Mouse (Mus musculus): ENCODE results near the gene Cfb. TPM values are rescaled to one million over a fixed set of nuclear protein-coding genes. Genes with fewer than 3 reads are reported as not detected.
A peak's percentile ranks its signal among the peaks of the same experiment; 100 is the strongest.

Gene Cfb
- polyA plus RNA-seq, 1 experiment from 2014 or later: 1.6 TPM

- H3K27ac ChIP-seq (ENCODE audit: low read depth, low read length): peak within 1 kb of the TSS; percentile 92
- no peaks in the 10 kb centered on the region for H3K9me3 ChIP-seq (ENCODE audit: control insufficient read depth, low read length)
- H3K9ac ChIP-seq (ENCODE audit: low read length): peak within 1 kb of the TSS; percentile 99
- peak; percentile 97 for DNase-seq (ENCODE audit: low spot score, missing footprints)
- peaks cover 16% of the 10 kb centered on the region for H3K36me3 ChIP-seq (ENCODE audit: control insufficient read depth, insufficient read depth, low read length)
- peak within 1 kb of the TSS; percentile 98 for H3K4me2 ChIP-seq
- no peaks in the 10 kb centered on the region for H3K27me3 ChIP-seq (ENCODE audit: control insufficient read depth, insufficient read depth, low read length)
- peak within 1 kb of the TSS; percentile 95 for H3K4me3 ChIP-seq (ENCODE audit: low read depth, low read length)
- WGBS: under 1% methylated on average over 30 of the region's 44 CpGs
- H3K4me1 ChIP-seq (ENCODE audit: control insufficient read depth, insufficient read depth, low read length): peaks cover 26% of the 10 kb centered on the region
- peak; percentile 28 for ATAC-seq (ENCODE audit: low FRiP score)
These were observed 35.9 kb upstream of the Cfb start, which contains the start of the genes C2 and Ehmt2 for GRCm38 (mm10) chr17:34898160-34898586. Gene C2, minus strand, starts transcription at chr17:34898265. Gene Ehmt2, plus strand, starts transcription at chr17:34898469.

- WGBS: 21% methylated on average over 10 of the region's 10 CpGs
These were observed 35.2 kb upstream of the Cfb start for GRCm38 (mm10) chr17:34897373-34898159.

DNA sequence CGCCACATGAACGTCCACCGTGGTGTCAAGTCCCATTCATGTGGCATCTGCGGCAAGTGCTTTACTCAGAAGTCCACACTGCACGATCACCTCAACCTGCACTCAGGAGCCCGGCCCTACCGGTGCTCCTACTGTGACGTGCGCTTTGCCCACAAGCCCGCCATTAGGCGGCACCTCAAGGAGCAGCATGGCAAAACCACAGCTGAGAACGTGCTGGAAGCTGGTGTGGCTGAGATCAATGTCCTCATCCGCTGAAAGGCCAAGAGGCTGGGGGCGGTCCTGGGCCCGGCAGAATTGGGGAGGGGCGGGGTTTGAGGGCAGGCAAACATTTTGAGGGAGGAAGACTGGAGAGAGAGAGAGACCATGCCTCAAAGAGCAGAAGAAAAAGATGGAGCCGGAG is 34.0 kb upstream of the Cfb start:
- H3K4me2 ChIP-seq: no peak overlapping the region

More at GRCm38 (mm10) chr17:34897373-34898159, 35.2 kb upstream of the Cfb start:
- Histone ChIP-seq H3K27ac (ENCODE audit: low read depth, low read length) (peak overlapping the region; percentile 92), H3K9ac (ENCODE audit: low read length) (peak overlapping the region; percentile 99), H3K4me3 (ENCODE audit: low read depth, low read length) (peak overlapping the region; percentile 95), H3K4me1 (ENCODE audit: control insufficient read depth, insufficient read depth, low read length) (peaks cover 26% of the 10 kb centered on the region), H3K36me3 (ENCODE audit: control insufficient read depth, insufficient read depth, low read length) (peaks cover 12% of the 10 kb centered on the region), H3K4me2 (peak overlapping the region; percentile 98), H3K27me3 (ENCODE audit: control insufficient read depth, insufficient read depth, low read length) (no peaks in the 10 kb centered on the region), H3K9me3 (ENCODE audit: control insufficient read depth, low read length) (no peaks in the 10 kb centered on the region)
- ATAC-seq (ENCODE audit: low FRiP score) (no peak), DNase-seq (ENCODE audit: low spot score, missing footprints) (peak; percentile 94)

GRCm38 (mm10) chr17:34895724-34896123 is 33.4 kb upstream of the Cfb start:
- peak overlapping the region; percentile 97 for H3K9ac ChIP-seq (ENCODE audit: low read length)
- DNase-seq (ENCODE audit: low spot score, missing footprints): peak; percentile 89

More for the DNA sequence above, 34.0 kb upstream of the Cfb start:
- H3K9me3 ChIP-seq (ENCODE audit: control insufficient read depth, low read length): no peaks in the 10 kb centered on the region
- H3K36me3 ChIP-seq (ENCODE audit: control insufficient read depth, insufficient read depth, low read length): peaks cover 9% of the 10 kb centered on the region
- peak overlapping the region; percentile 4; the same call in 1 of the 2 replicates for H3K4me3 ChIP-seq (ENCODE audit: low read depth, low read length)
- ATAC-seq (ENCODE audit: low FRiP score): no peak
- DNase-seq (ENCODE audit: low spot score, missing footprints): no peak
- H3K9ac ChIP-seq (ENCODE audit: low read length): no peak overlapping the region
- WGBS: 88% methylated on average over 17 of the region's 17 CpGs
- H3K4me1 ChIP-seq (ENCODE audit: control insufficient read depth, insufficient read depth, low read length): peaks cover 26% of the 10 kb centered on the region
- H3K27me3 ChIP-seq (ENCODE audit: control insufficient read depth, insufficient read depth, low read length): no peaks in the 10 kb centered on the region
- no peak overlapping the region for H3K27ac ChIP-seq (ENCODE audit: low read depth, low read length)

GRCm38 (mm10) chr17:34894801-34895530 is 32.6 kb upstream of the Cfb start:
- peak; percentile 38 for ATAC-seq (ENCODE audit: low FRiP score)
- Histone ChIP-seq H3K9ac (ENCODE audit: low read length) (peak overlapping the region; percentile 97), H3K4me2 (peak overlapping the region; percentile 66), H3K4me3 (ENCODE audit: low read depth, low read length) (peak overlapping the region; percentile 86), H3K27me3 (ENCODE audit: control insufficient read depth, insufficient read depth, low read length) (no peaks in the 10 kb centered on the region), H3K4me1 (ENCODE audit: control insufficient read depth, insufficient read depth, low read length) (peaks cover 24% of the 10 kb centered on the region), H3K36me3 (ENCODE audit: control insufficient read depth, insufficient read depth, low read length) (peaks cover 9% of the 10 kb centered on the region), H3K27ac (ENCODE audit: low read depth, low read length) (peak overlapping the region; percentile 83), H3K9me3 (ENCODE audit: control insufficient read depth, low read length) (no peaks in the 10 kb centered on the region)
- peak; percentile 96 for DNase-seq (ENCODE audit: low spot score, missing footprints)
- WGBS: 9% methylated on average over 47 of the region's 51 CpGs

More at GRCm38 (mm10) chr17:34895724-34896123, 33.4 kb upstream of the Cfb start:
- Histone ChIP-seq H3K27ac (ENCODE audit: low read depth, low read length) (no peak overlapping the region), H3K9me3 (ENCODE audit: control insufficient read depth, low read length) (no peaks in the 10 kb centered on the region), H3K4me3 (ENCODE audit: low read depth, low read length) (peak overlapping the region; percentile 86), H3K4me2 (peak overlapping the region; percentile 66), H3K27me3 (ENCODE audit: control insufficient read depth, insufficient read depth, low read length) (no peaks in the 10 kb centered on the region), H3K36me3 (ENCODE audit: control insufficient read depth, insufficient read depth, low read length) (peaks cover 9% of the 10 kb centered on the region), H3K4me1 (ENCODE audit: control insufficient read depth, insufficient read depth, low read length) (peaks cover 26% of the 10 kb centered on the region)
- WGBS: 93% methylated on average over 15 of the region's 15 CpGs
- ATAC-seq (ENCODE audit: low FRiP score): no peak

DNA sequence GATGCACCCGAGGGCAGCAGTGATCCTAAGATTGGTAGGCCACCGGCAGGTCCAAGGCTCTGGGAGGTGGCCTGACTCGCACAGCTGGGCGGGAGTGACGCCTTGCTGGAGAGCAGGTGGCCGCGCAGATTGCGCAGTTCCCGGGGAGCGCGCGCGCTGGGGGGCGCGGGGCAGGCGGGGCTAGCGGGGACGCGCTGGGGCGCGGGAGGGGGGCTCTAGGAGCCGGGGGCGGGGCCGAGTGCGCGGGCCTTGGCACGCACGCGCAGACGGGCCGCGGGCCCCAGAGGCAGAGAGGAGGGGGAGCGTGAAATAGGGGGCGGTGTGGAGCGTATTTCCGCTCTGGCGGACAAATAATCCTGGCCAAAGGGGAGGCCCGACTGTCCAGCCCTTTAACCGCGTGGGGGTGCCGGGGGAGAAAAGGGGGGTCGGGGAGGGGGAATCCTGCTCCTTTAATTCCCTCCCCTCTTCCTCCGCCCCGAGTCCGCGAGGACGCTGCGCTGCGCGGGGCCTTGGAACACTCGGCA is 31.8 kb upstream of the Cfb start:
- H3K9me3 ChIP-seq (ENCODE audit: control insufficient read depth, low read length): no peaks in the 10 kb centered on the region
- H3K36me3 ChIP-seq (ENCODE audit: control insufficient read depth, insufficient read depth, low read length): peaks cover 9% of the 10 kb centered on the region
- peak overlapping the region; percentile 83 for H3K27ac ChIP-seq (ENCODE audit: low read depth, low read length)
- peak overlapping the region; percentile 66 for H3K4me2 ChIP-seq
- ATAC-seq (ENCODE audit: low FRiP score) (peak; percentile 88), DNase-seq (ENCODE audit: low spot score, missing footprints) (peak; percentile 100)
- H3K27me3 ChIP-seq (ENCODE audit: control insufficient read depth, insufficient read depth, low read length): no peaks in the 10 kb centered on the region
- peak overlapping the region; percentile 97 for H3K9ac ChIP-seq (ENCODE audit: low read length)
- 0% methylated on average over 39 of the region's 51 CpGs for WGBS
- peaks cover 24% of the 10 kb centered on the region for H3K4me1 ChIP-seq (ENCODE audit: control insufficient read depth, insufficient read depth, low read length)
- H3K4me3 ChIP-seq (ENCODE audit: low read depth, low read length): peak overlapping the region; percentile 86

DNA sequence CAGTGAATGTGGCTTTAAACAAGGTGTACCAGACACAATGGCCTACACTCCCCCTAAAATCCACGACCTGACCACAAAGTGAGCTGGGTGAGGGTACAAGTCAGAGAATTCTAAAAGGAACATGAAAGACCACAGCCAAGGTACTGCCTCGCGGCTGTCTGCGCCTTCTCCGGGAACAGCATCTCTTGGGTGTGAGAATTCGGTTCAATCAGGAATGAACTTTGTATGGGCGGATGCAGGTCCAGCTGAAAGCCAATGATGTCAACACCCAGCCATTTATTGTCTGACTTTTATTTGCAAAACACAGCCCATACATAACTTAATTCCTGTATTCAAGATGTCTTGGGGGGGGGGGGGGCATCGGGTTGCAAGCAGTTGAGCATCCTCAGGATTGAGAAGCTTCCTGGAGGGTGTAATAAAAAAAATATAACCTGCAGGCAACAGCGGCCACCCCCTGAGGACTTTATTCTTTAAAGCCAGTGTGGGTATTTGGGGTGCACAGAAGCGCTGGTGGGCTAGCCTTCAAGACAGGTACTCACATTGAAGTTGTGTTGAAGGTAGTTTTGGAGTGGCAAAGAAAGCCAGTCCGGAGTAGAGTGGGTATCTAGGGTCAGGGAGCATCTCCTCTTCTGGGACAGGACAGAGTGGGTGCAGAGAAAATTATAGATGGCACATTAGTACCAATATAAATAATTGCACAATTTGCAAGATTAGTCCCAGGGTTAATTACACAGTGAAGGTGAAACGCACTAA is 30.9 kb upstream of the Cfb start:
- no peak for ATAC-seq (ENCODE audit: low FRiP score)
- peaks cover 9% of the 10 kb centered on the region for H3K36me3 ChIP-seq (ENCODE audit: control insufficient read depth, insufficient read depth, low read length)
- H3K4me2 ChIP-seq: peak overlapping the region; percentile 66; the same call in 1 of the 2 replicates
- no peaks in the 10 kb centered on the region for H3K27me3 ChIP-seq (ENCODE audit: control insufficient read depth, insufficient read depth, low read length)
- no peak for DNase-seq (ENCODE audit: low spot score, missing footprints)
- peaks cover 24% of the 10 kb centered on the region for H3K4me1 ChIP-seq (ENCODE audit: control insufficient read depth, insufficient read depth, low read length)
- no peaks in the 10 kb centered on the region for H3K9me3 ChIP-seq (ENCODE audit: control insufficient read depth, low read length)
- peak overlapping the region; percentile 76 for H3K27ac ChIP-seq (ENCODE audit: low read depth, low read length)
- WGBS: 75% methylated on average over 12 of the region's 12 CpGs
- H3K9ac ChIP-seq (ENCODE audit: low read length): peak overlapping the region; percentile 60
- peak overlapping the region; percentile 86 for H3K4me3 ChIP-seq (ENCODE audit: low read depth, low read length)

- WGBS: 94% methylated on average over 2 of the region's 2 CpGs
- H3K4me3 ChIP-seq (ENCODE audit: low read depth, low read length): no peak overlapping the region
These were observed 29.1 kb upstream of the Cfb start for GRCm38 (mm10) chr17:34891377-34891776.

More at GRCm38 (mm10) chr17:34891377-34891776, 29.1 kb upstream of the Cfb start:
- no peak overlapping the region for H3K27ac ChIP-seq (ENCODE audit: low read depth, low read length)
- no peak overlapping the region for H3K4me2 ChIP-seq
- no peak overlapping the region for H3K9ac ChIP-seq (ENCODE audit: low read length)
- H3K4me1 ChIP-seq (ENCODE audit: control insufficient read depth, insufficient read depth, low read length): peaks cover 16% of the 10 kb centered on the region
- no peaks in the 10 kb centered on the region for H3K27me3 ChIP-seq (ENCODE audit: control insufficient read depth, insufficient read depth, low read length)
- H3K9me3 ChIP-seq (ENCODE audit: control insufficient read depth, low read length): no peaks in the 10 kb centered on the region
- no peak for ATAC-seq (ENCODE audit: low FRiP score)
- no peak for DNase-seq (ENCODE audit: low spot score, missing footprints)
- peaks cover 8% of the 10 kb centered on the region for H3K36me3 ChIP-seq (ENCODE audit: control insufficient read depth, insufficient read depth, low read length)
